8 mouse cellular contexts compared by ENCODE assay signal in the genomic region with DNA sequence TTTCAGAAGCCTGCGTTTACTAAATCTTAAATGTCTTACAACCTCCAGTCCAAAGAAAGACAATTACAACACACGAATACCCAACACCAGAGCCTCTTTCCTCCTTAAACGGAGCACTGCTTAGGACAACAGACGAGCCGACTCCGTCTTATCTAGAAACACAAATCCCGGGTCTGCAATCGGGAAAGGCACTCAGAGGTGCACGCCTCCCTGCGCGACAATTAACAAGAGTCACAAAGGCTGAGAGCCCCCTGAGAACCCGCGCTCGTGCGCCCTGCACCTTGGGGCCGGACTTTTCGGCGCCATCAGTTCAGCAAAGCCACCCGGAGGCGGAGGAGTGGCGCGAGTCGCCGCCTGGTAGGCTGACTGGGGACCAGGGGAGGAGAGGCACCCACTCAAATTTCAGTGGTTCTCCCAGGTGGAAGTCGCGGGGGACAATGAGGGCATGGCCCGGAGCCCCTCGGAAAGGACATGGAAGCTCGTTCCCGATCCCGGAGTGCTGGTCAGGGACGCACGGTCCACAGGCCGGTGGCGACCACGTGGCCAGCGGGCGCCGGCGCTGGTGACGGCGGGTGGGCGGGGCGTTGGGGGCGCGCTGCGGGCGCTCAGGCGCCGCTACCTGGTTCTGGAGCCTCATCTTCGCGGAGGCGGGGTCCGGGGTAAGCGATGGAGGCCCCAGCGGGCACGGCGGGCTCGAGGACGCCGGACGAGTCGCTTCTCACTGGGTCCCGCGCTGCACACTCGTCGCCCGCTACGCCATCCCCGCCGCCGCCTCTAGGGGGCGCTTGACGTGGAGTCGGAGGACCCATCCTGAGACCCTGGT. TPM values are rescaled to one million over a fixed set of nuclear protein-coding genes. Genes with fewer than 3 reads are reported as not detected.
A peak's percentile ranks its signal among the peaks of the same experiment; 100 is the strongest.
DNase-seq lines count a peak whose midpoint lies in the region; ATAC-seq and TF ChIP-seq lines count a peak whose summit lies in the region.

A gene (minus strand): TSS at position 732 of the 823 bp plus-strand sequence.

- no peaks in the 10 kb centered on the region for H3K9me3 ChIP-seq in ES-E14 (ENCODE audit: control insufficient read depth, insufficient read depth, low read depth, low read length)
- no peaks in the 10 kb centered on the region for H3K9me3 ChIP-seq in forebrain, embryonic 16.5 days (ENCODE audit: control insufficient read depth, low read length)
- no peaks in the 10 kb centered on the region for H3K9me3 ChIP-seq in hindbrain, embryonic 10.5 days
- H3K9me3 ChIP-seq in lung, embryonic 15.5 days: no peaks in the 10 kb centered on the region

- H3K4me3 ChIP-seq in ES-E14 (ENCODE audit: insufficient read depth in 1 of 2, low read depth in 1 of 2, low read length in 2 of 2, poor library complexity in 1 of 2, severe bottlenecking in 1 of 2): peak within 1 kb of the TSS; percentile 69 to 83
- peak within 1 kb of the TSS; percentile 66 for H3K4me3 ChIP-seq in forebrain, embryonic 16.5 days (replicated peaks; ENCODE audit: low read length)
- peak within 1 kb of the TSS; percentile 81 for H3K4me3 ChIP-seq in hindbrain, embryonic 10.5 days
- H3K4me3 ChIP-seq in lung, embryonic 15.5 days: peak within 1 kb of the TSS; percentile 55

- no peaks in the 10 kb centered on the region for H3K4me1 ChIP-seq in ES-E14 (ENCODE audit: control insufficient read depth in 2 of 2, insufficient read depth in 2 of 2, low read length in 2 of 2, poor library complexity in 1 of 2)
- H3K4me1 ChIP-seq in forebrain, embryonic 16.5 days (replicated peaks; ENCODE audit: control insufficient read depth, insufficient read depth, low read length): peaks cover 8% of the 10 kb centered on the region
- H3K4me1 ChIP-seq in hindbrain, embryonic 10.5 days (replicated peaks): peaks cover 22% of the 10 kb centered on the region
- H3K4me1 ChIP-seq in lung, embryonic 15.5 days: no peaks in the 10 kb centered on the region

- H3K27ac ChIP-seq in ES-E14 (ENCODE audit: insufficient read depth, low read depth, low read length, poor library complexity, severe bottlenecking): no peak within 1 kb of the TSS
- peak within 1 kb of the TSS; percentile 71 for H3K27ac ChIP-seq in forebrain, embryonic 16.5 days (ENCODE audit: low read length)
- H3K27ac ChIP-seq in hindbrain, embryonic 10.5 days: peak within 1 kb of the TSS; percentile 98
- H3K27ac ChIP-seq in lung, embryonic 15.5 days: 0 out of 2 replicates have a peak within 1 kb of the TSS, but pooled peaks have one; percentile 11

- in situ Hi-C loops in ES-E14 (cut with MboI; ENCODE audit: low sequenced_read_pairs in 2 of 2, unreplicated experiment in 2 of 2): no loop called here

- no peaks in the 10 kb centered on the region for H3K36me3 ChIP-seq in ES-E14 (ENCODE audit: control insufficient read depth, insufficient read depth, low read length, poor library complexity, severe bottlenecking)
- H3K36me3 ChIP-seq in forebrain, embryonic 16.5 days (ENCODE audit: control insufficient read depth, insufficient read depth): no peaks in the 10 kb centered on the region
- H3K36me3 ChIP-seq in hindbrain, embryonic 10.5 days: no peaks in the 10 kb centered on the region
- H3K36me3 ChIP-seq in lung, embryonic 15.5 days: no peaks in the 10 kb centered on the region

- peak; percentile 93 for ATAC-seq in forebrain, embryonic 16.5 days
- ATAC-seq in lung, embryonic 15.5 days (ENCODE audit: borderline replicate concordance, extremely low read depth, low FRiP score, low TSS enrichment): peak; percentile 94

- WGBS in forebrain, embryonic 16.5 days: under 1% methylated on average over 74 of the region's 75 CpGs
- under 1% methylated on average over 74 of the region's 75 CpGs for WGBS in hindbrain, embryonic 10.5 days
- WGBS in lung, embryonic 15.5 days: under 1% methylated on average over 66 of the region's 75 CpGs

- no peaks in the 10 kb centered on the region for H3K27me3 ChIP-seq in forebrain, embryonic 16.5 days (replicated peaks; ENCODE audit: control insufficient read depth, insufficient read depth, low read length)
- no peaks in the 10 kb centered on the region for H3K27me3 ChIP-seq in hindbrain, embryonic 10.5 days (ENCODE audit: insufficient read depth, poor library complexity, severe bottlenecking)
- no peaks in the 10 kb centered on the region for H3K27me3 ChIP-seq in lung, embryonic 15.5 days

- H3K9ac ChIP-seq in ES-E14 (ENCODE audit: insufficient read depth, low read depth, low read length, poor library complexity, severe bottlenecking): peak within 1 kb of the TSS; percentile 75
- H3K9ac ChIP-seq in forebrain, embryonic 16.5 days (replicated peaks; ENCODE audit: low read depth, low read length): peak within 1 kb of the TSS; percentile 77
- H3K9ac ChIP-seq in lung, embryonic 15.5 days: peak within 1 kb of the TSS; percentile 46

- peak; percentile 60 for DNase-seq in ES-E14 (ENCODE audit: low read depth, low spot score)
- peak; percentile 69 for DNase-seq in cerebellum, adult 11-12 months
- DNase-seq in hindbrain, embryonic 10.5 days (ENCODE audit: low spot score): peak; percentile 95
- peak; percentile 21 for DNase-seq in layer of hippocampus, adult 9-10 months (ENCODE audit: low spot score)
- DNase-seq in retina, postnatal 1 day: peak; percentile 87
- DNase-seq in urinary bladder, adult 2 months (ENCODE audit: low spot score): peak; percentile 33

- peak within 1 kb of the TSS; percentile 58 for H3K4me2 ChIP-seq in forebrain, embryonic 16.5 days (ENCODE audit: low read length)
- H3K4me2 ChIP-seq in lung, embryonic 15.5 days: peak within 1 kb of the TSS; percentile 90

TF ChIP-seq in ES-E14, 5 proteins besides CTCF, POLR2A, EP300 and RAD21:
- no peak for TF ChIP-seq CHD2 (IDR thresholded peaks at IDR 0.05; ENCODE audit: low read depth, low read length)
- no peak for TF ChIP-seq ZNF384 (IDR thresholded peaks at IDR 0.05; ENCODE audit: low read depth, low read length)
- no peak for TF ChIP-seq ZC3H11A (IDR thresholded peaks at IDR 0.05; ENCODE audit: borderline replicate concordance, low read depth, low read length)
- TF ChIP-seq MAFK (IDR thresholded peaks at IDR 0.05; ENCODE audit: insufficient read depth, low read depth, low read length): no peak
- no peak for TF ChIP-seq HCFC1 (IDR thresholded peaks at IDR 0.05; ENCODE audit: borderline replicate concordance, insufficient read depth, low read length)

RNA-seq across cellular contexts. Expression of the gene that starts here (rescaled TPM):
- 1.5 and 1.8 TPM in 2 replicates for total RNA-seq in ES-E14 (2012; rRNA removed)
- polyA plus RNA-seq in forebrain, embryonic 16.5 days (2015; fragmentation: Nextera tagmentation; extraction: Ambion mirVana): 254 and 259 TPM in 2 replicates
- 196 and 220 TPM in 2 replicates for polyA plus RNA-seq in hindbrain, embryonic 10.5 days (2016; fragmentation: Nextera tagmentation; extraction: Ambion mirVana)
- 2.8 and 3.7 TPM in 2 replicates for polyA plus RNA-seq in lung, embryonic 15.5 days (2015; fragmentation: Nextera tagmentation; extraction: Ambion mirVana)
- 0.14 and 0.15 TPM in 2 replicates for polyA plus RNA-seq in urinary bladder, adult 2 months (2012; rRNA removed)

Comparison
In these comparisons a context has a peak if more than half of its experiments do, and no peak if none do; other contexts are left out.
1. RNA of the gene that starts here (polyA plus RNA-seq): 254 to 259 TPM in forebrain, embryonic 16.5 days and 196 to 220 TPM in hindbrain, embryonic 10.5 days; 2.8 to 3.7 TPM in lung, embryonic 15.5 days and 0.14 to 0.15 TPM in urinary bladder, adult 2 months; every median in the first group is over 10 times any median in the second.
2. Peak in DNase-seq in urinary bladder, adult 2 months; RNA of the gene not detected or under 1 TPM.
3. DNase-seq: peak in every context shown above with its lines; median percentile 95 in hindbrain, embryonic 10.5 days; 87 in retina, postnatal 1 day; 69 in cerebellum, adult 11-12 months; 60 in ES-E14; 33 in urinary bladder, adult 2 months; 21 in layer of hippocampus, adult 9-10 months.
4. Peak in every context shown above with its lines, with median percentiles within 50 percentile points of each other: H3K4me3 ChIP-seq and H3K9ac ChIP-seq.